Mouse (Mus musculus) mouse trophoblast stem cell (cell line): Measurements from ENCODE around the gene Med20.

Source experiments
- in situ Hi-C, 2 experiments: fragments of 300-500 bp; cut with MseI, MboI; formaldehyde crosslinking; loops; 2 replicates in 1 of 2; 3 replicates in 1 of 2; pipeline ENCODE4 v1.15.1; 2025

The Med20 gene

DNA sequence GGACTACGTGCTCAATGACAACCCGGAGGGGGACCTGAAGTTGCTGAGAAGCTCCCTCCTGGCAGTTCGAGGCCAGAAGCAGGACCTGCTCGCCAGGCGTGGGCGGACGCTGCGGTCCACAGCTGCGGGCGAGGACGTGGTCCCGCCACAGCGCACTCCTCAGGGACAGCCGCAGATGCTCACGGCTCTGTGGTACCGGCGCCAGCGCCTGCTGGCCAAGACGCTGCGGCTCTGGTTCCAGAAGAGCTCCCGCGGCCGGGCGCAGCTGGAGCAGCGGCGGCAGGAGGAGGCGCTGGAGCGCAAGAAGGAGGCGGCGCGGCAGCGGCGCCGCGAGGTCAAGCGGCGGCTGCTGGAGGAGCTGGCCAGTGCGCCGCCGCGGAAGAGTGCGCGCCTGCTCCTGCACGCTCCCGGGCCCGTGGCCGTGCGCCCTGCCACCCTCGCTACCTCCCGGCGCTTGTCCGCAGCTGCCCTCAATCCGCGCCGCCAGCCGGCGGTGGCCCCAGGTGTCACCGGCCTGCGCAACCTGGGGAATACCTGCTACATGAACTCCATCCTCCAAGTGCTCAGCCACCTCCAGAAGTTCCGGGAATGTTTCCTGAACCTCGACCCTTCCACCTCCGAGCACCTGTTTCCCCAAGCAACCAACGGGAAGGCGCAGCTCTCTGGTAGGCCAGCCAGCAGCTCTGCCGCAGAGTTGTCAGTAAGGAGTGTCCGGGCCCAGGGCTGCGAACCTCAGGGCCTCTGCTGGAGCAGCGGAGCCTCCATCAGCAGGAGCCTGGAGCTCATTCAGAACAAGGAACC lies 61.1 kb downstream of the Med20 start:
- in situ Hi-C loops: no loop called here
